Mouse (Mus musculus) bone marrow macrophage, adult 2 months (primary cell): ENCODE measurements around the gene Fgfr2.

ENCODE experiments used
- CTCF ChIP-seq: IDR thresholded peaks from 2 replicates; pipeline ENCODE4 v1.5.1; 2012; ENCODE audit warnings: low read depth, mild to moderate bottlenecking, low read length, moderate library complexity
- POLR2A ChIP-seq: IDR thresholded peaks from 2 replicates; pipeline ENCODE4 v1.6.1; 2012; ENCODE audit warnings: mild to moderate bottlenecking, low read depth, low read length, borderline replicate concordance

DNA sequence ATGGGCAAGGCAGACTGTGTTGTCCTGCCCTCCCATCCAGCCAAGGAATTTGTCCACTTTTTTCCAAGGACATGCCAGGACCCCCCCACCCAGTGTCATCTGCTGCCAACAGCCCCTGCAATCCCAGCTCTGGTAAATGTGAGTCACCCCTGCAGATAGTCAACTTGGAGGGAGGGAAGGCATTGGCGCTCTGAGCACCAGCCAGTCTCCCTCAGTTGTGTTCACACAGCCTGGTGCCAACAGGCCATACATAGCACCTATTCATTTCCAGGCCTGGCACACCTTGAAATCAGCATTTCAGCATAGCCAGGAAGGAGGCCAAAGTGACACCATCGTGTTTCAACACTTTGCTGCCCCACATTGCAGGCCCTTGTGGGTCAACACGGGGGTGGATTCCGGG is 439.2 kb downstream of the Fgfr2 start:
- no peak for TF ChIP-seq POLR2A
- no peak for TF ChIP-seq CTCF
